Mouse (Mus musculus) liver, embryonic 14.5 days (tissue): ENCODE results near the gene Clic6. TPM values are rescaled to one million over a fixed set of nuclear protein-coding genes. Genes with fewer than 3 reads are reported as not detected.
"Not testable (repeated sequence)": the region's sequence is repeated elsewhere in the genome, so short reads cannot be mapped to it uniquely, and the experiment has no call there.

ENCODE experiments used
- ATAC-seq: fragments of 200-750 bp; cut with Nextera tagmentation; 2 replicates; pipeline ENCODE4 v1.8.0; 2017; ENCODE audit warnings: moderate number of reproducible peaks, mild to moderate bottlenecking, moderate library complexity; ENCODE audit not compliant: insufficient read depth
- DNase-seq, 3 experiments: peaks; one replicate each; pipeline ENCODE4 v3.0.0-alpha.2; 2012 to 2013; ENCODE audit warnings: low read depth in 3 of 3, low spot score in 3 of 3
- H3K27ac ChIP-seq: fragments of 300-500 bp; sonication (generic); 2 replicates; pipeline ENCODE4 v1.5.1; 2014; ENCODE audit warnings: moderate library complexity, mild to moderate bottlenecking, control low read depth, inconsistent platforms
- H3K27me3 ChIP-seq: fragments of 300-500 bp; sonication (generic); 2 replicates; pipeline ENCODE4 v1.6.1; 2014; ENCODE audit warnings: mild to moderate bottlenecking, low read length, moderate library complexity; ENCODE audit not compliant: control insufficient read depth, insufficient read depth
- H3K36me3 ChIP-seq: fragments of 300-500 bp; sonication (generic); replicated peaks from 2 replicates; pipeline ENCODE4 v1.6.1; 2014; ENCODE audit warnings: low read depth; ENCODE audit not compliant: control insufficient read depth, insufficient read depth
- H3K4me1 ChIP-seq, 2 experiments: fragments of 200-500 bp in 1 of 2; fragments of 300-500 bp in 1 of 2; sonication (generic) in 1 of 2; replicated peaks; 2 replicates each; pipeline ENCODE4 v1.6.1; 2012 to 2014; ENCODE audit warnings: antibody characterized with exemption in 1 of 2, inconsistent platforms in 1 of 2, low read length in 1 of 2; ENCODE audit not compliant: control insufficient read depth in 2 of 2, insufficient read depth in 2 of 2
- H3K4me2 ChIP-seq: fragments of 300-500 bp; sonication (generic); 2 replicates; pipeline ENCODE4 v1.6.1; 2014; ENCODE audit warnings: low read depth, mild to moderate bottlenecking, control low read depth, moderate library complexity
- H3K4me3 ChIP-seq, 2 experiments: fragments of 200-500 bp in 1 of 2; fragments of 300-500 bp in 1 of 2; sonication (generic) in 1 of 2; 2 replicates each; pipeline ENCODE4 v1.5.1; 2012 to 2014; ENCODE audit warnings: low read depth in 2 of 2, low read length in 2 of 2, mild to moderate bottlenecking in 2 of 2, control low read depth in 1 of 2, inconsistent platforms in 1 of 2, moderate library complexity in 1 of 2; ENCODE audit not compliant: insufficient read depth in 1 of 2
- H3K9ac ChIP-seq: fragments of 300-500 bp; sonication (generic); replicated peaks from 2 replicates; pipeline ENCODE4 v1.6.1; 2014; ENCODE audit warnings: mild to moderate bottlenecking, control low read depth, moderate library complexity
- H3K9me3 ChIP-seq: fragments of 300-500 bp; sonication (generic); 2 replicates; pipeline ENCODE4 v1.6.1; 2016; ENCODE audit warnings: low read length, mixed read lengths; ENCODE audit not compliant: control insufficient read depth
- CTCF ChIP-seq: IDR thresholded peaks from 2 replicates; pipeline ENCODE4 v1.5.1; 2016; ENCODE audit warnings: antibody characterized with exemption, low read depth, control low read depth
- EP300 ChIP-seq: IDR thresholded peaks from 2 replicates; pipeline ENCODE4 v1.6.1; 2016; ENCODE audit warnings: antibody characterized with exemption, low read depth
- WGBS: fragments of 180-500 bp; shearing (Covaris S2); extraction: QIAGEN DNeasy Blood & Tissue Kit; methylation state at CpG from one replicate; pipeline ENCODE4 v1.1.7; 2014; ENCODE audit not compliant: insufficient replicate concordance; 5-methylcytosine and 5-hydroxymethylcytosine counted together
- polyA plus RNA-seq, 2 experiments: library from polyadenylated mRNA; depleted of rRNA in 1 of 2; stranded (reverse) in 1 of 2; unstranded in 1 of 2; fragments of >200 nt; fragmentation: Nextera tagmentation in 1 of 2; extraction: Ambion mirVana in 1 of 2; gene quantifications; 2 replicates each; pipeline versions ENCODE4 v1.2.1 to v1.2.3; 2012 to 2014

The Clic6 gene
- polyA plus RNA-seq, 2 experiments: 0.11 to 0.28 TPM

GRCm38 (mm10) chr16:92503105-92503504, 17.6 kb downstream of the Clic6 start:
- ATAC-seq (no peak), DNase-seq (no peak)
- no peak overlapping the region for H3K4me2 ChIP-seq
- H3K4me1 ChIP-seq: no peaks in the 10 kb centered on the region
- no peak overlapping the region for H3K4me3 ChIP-seq
- 49% methylated on average over 5 of the region's 5 CpGs for WGBS
- H3K36me3 ChIP-seq: no peaks in the 10 kb centered on the region
- H3K27me3 ChIP-seq: peaks cover 32% of the 10 kb centered on the region
- no peaks in the 10 kb centered on the region for H3K9me3 ChIP-seq
- no peak for TF ChIP-seq CTCF
- no peak for TF ChIP-seq EP300
- no peak overlapping the region for H3K9ac ChIP-seq
- H3K27ac ChIP-seq: no peak overlapping the region

DNA sequence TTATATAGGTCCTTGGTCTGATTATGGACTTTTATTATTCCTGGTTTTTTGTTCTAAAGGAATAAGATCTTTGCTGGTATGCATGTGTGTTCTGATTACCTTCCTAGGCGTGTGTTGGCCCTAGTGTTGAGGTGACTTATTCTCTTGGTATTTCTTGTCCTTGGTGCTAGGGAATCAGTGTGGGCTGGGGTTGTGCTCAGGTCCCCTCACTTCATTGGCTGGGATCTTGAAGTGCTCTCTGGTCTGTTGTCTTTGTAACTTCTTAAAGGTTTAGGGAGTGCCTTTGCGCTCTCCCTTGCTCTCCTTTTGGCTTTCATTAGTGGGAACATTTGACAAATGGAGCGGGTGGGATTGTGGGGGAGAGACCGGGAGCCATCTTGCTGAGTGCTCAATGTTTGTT, 22.0 kb downstream of the Clic6 start:
- Histone ChIP-seq H3K4me3 (no peak overlapping the region), H3K27me3 (no peaks in the 10 kb centered on the region; the same call in 1 of the 2 replicates), H3K4me2 (no peak overlapping the region), H3K27ac (no peak overlapping the region), H3K4me1 (no peaks in the 10 kb centered on the region), H3K9me3 (no peaks in the 10 kb centered on the region), H3K9ac (no peak overlapping the region), H3K36me3 (no peaks in the 10 kb centered on the region)
- ATAC-seq (no peak), DNase-seq (no peak)
- 57% methylated on average over 4 of the region's 4 CpGs for WGBS
- no peak for TF ChIP-seq CTCF
- TF ChIP-seq EP300: no peak

- no peaks in the 10 kb centered on the region for H3K4me1 ChIP-seq
- TF ChIP-seq CTCF (no peak), EP300 (no peak)
- DNase-seq (no peak), ATAC-seq (no peak)
- H3K4me3 ChIP-seq: no peak overlapping the region
- no peaks in the 10 kb centered on the region for H3K9me3 ChIP-seq
- H3K9ac ChIP-seq: no peak overlapping the region
- H3K4me2 ChIP-seq: no peak overlapping the region
- no peak overlapping the region for H3K27ac ChIP-seq
- WGBS: 62% methylated on average over 13 of the region's 13 CpGs
- no peaks in the 10 kb centered on the region for H3K36me3 ChIP-seq
- no peaks in the 10 kb centered on the region for H3K27me3 ChIP-seq
These were observed 25.6 kb downstream of the Clic6 start for GRCm38 (mm10) chr16:92510835-92511772.

DNA sequence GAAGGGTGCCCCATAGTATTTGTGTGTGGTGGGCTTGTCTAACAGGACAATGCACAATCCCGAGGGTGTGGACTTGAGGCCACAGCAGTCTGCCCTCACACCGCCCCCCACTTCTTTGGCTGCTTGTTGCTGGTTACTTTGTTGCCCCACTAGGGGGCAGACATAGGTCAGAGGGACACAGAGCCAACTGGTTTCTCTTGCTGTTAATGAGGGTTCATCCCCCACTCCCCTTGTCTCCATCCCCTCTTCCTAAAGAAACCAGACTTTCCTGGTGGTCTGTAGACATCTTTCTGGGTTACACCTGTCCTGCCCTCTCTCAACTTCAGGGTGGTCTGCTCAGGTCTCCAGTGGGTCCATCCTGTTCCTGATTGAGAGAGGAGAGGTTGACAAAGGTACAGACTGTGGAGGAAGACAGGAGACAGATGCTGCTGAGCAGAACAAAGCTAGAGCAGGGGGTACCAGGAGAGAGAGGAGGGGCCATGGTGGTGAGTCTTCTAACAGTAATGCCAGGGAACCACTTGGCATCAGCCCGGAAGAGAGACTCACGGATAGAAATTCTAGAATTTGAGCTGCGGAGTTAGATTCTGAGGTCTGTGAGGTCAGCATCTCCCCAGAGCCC, 26.3 kb downstream of the Clic6 start:
- no peak overlapping the region for H3K27ac ChIP-seq
- TF ChIP-seq CTCF (peak; percentile 77), EP300 (no peak)
- no peaks in the 10 kb centered on the region for H3K4me1 ChIP-seq
- H3K36me3 ChIP-seq: no peaks in the 10 kb centered on the region
- ATAC-seq: no peak
- no peak overlapping the region for H3K4me2 ChIP-seq
- WGBS: 49% methylated on average over 5 of the region's 5 CpGs
- DNase-seq: no peak
- H3K9me3 ChIP-seq: no peaks in the 10 kb centered on the region
- H3K4me3 ChIP-seq: no peak overlapping the region
- no peaks in the 10 kb centered on the region for H3K27me3 ChIP-seq
- no peak overlapping the region for H3K9ac ChIP-seq

DNA sequence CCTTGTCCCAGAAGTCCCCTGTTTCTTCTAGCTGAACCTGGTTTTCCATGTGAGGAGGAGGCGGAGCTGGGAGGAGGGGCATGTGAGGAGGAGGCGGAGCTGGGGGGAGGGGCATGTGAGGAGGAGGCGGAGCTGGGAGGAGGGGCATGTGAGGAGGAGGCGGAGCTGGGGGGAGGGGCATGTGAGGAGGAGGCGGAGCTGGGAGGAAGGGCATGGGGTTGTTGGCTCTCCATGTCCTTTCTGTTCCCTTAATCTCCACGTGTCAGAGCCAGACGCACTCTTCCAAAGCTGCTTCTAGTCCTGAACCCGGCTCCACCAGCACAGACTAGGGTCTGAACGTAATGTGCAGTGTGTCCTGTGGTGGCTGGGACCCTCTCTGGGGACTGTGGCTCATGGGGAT, 29.4 kb downstream of the Clic6 start:
- not testable (repeated sequence) for H3K4me1 ChIP-seq, H3K27me3 ChIP-seq, H3K4me3 ChIP-seq, H3K27ac ChIP-seq, DNase-seq, H3K4me2 ChIP-seq, H3K9me3 ChIP-seq, H3K36me3 ChIP-seq, H3K9ac ChIP-seq, ATAC-seq
- 58% methylated on average over 8 of the region's 9 CpGs for WGBS
